Mouse (Mus musculus): ENCODE data around the gene Ifrd2. TPM values are rescaled to one million over a fixed set of nuclear protein-coding genes. Genes with fewer than 3 reads are reported as not detected.
"Not testable (repeated sequence)": the region's sequence is repeated elsewhere in the genome, so short reads cannot be mapped to it uniquely, and the experiment has no call there.

Ifrd2 gene
- total RNA-seq, 2 experiments from 2014 or later, result 48.5 to 48.8 TPM

DNA sequence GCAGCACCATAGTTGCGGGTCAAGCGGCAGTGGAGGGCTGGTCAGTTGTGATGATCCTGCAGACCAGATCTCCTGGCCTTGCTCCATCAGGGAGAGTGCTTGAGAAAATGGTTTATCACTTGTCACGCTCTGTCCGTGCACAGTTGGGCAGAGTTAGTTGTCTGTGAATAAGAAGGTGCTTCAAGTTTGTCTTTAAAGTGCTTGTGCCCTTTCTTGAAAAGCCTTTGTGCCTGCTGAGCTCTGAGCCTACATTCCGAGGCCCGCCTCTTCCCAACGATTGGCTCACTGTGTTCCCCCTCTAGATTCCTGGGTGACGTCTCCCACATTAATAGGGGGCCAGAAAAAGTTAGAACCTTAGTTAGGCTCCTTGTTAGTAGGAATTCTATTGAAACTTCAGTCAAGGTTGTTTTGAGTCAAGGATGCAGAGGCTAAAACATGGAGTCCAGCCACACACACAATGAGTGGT lies 35.5 kb upstream of the Ifrd2 start:
- no peak for DNase-seq

DNA sequence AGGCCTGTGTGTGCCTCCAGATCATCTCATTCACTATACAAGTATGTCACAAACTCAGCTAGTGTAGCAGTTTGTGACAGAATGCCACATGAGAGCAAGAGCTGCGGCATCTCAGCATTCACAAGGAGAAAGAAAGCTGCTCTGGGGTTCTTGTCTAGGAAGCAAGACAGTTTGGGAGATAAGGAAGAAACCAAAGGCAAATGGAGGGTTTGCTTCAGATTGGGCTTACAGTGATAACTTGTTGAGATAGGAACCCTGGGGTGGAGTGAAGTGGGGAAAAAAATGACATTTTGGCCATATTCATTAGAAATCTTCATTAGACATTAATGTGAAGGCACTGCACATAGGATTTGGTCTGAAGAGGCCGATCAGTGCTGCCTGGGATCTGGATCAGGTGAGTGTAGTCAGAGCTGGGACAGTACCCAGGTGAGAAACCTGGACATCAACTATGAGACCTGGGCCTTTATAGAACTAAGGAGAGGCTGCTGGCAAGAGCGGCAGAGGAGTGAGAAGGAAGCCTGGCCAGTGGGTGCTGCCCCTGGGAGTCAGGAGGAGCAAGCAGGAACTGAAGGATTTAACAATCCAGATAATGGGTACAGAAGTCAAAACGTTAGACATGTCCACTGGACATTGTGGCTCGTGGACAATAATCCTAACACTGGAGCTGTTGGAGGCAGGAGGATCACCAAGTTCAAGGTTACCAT lies 34.6 kb upstream of the Ifrd2 start:
- DNase-seq, result no peak

DNA sequence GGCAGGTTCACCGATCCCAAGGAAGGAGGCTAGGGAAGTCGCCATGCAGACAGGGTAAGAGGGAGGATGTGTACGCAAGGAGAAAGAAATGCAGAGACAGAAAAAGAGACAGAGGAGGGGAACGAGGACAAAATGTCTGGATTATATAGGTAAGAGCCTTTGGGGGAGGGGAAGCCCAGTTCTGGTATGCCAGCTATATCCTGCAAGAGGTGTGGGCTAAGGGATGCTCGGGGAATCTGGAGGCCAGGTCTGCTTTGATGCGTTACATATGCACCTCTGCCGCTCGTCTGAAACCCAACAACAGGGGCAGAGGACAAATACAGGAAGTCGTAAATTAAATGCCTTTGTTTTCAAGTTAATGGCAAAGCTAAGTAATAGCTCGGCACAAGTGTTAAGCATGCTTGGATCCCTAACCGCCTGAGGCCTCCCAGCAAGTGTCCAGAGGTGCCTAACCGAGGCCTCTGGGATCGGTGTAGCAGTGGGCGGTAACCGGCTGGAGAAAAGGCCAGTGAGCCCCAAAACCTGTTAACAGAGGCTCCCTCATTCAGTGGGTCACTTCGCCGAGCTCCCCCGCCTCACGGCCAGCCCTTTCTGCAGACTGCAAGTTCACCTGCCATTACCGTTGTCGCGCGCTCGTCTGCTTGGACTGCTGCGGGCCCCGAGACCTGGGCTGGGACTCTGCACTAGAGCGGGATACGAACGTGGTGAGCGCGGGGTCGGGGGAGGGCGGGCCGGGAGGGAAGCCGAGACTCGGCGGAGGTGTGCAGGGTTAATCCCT lies 33.7 kb upstream of the Ifrd2 start:
- DNase-seq, result no peak

DNA sequence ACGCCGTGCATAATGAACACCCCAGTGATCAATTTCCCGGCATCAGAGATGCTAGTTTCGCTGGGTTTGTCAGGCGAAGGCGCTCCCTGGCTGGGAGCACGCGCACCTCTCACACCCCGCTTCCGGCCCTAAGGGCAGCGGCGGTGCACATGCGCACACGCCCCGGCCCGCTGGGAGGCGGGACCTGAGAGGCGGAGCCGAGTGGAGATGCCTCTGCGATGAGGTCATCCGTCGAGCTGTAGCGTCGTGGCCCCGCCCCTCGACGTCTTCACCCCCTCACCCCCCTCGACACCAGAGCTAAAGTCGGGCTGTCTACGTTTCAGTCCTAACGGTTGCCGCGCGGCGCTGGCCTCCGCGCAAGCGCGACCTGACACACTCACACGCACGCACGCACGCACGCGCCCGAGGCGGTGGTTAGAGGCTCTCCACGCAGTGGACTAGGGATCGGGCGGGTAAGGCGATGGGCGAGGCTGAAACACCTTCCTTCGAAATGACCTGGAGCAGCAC lies 33.1 kb upstream of the Ifrd2 start:
- DNase-seq, result peak; percentile 94 to 97

DNA sequence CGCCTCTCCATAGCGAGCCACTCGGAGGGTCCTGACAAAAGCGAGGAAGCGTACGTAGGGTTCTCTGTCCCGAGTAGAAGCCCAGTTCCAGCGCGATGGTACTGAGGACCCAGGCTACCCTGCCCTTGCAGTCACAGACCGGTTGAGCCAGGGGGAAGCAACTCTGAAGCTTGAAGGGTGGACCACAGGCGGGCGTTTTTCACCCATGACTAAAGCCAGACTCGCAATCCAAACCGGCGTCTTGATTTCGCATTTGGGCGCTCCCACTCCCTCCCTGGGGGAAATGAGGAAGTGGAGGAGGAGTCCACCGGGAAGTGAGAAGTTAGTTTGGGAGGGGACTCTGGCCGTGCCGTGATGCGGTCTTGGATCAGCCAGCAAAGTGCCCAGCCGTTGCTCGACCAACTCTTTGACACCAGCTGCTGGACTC lies 32.4 kb upstream of the Ifrd2 start:
- peak; percentile 86 to 91 for DNase-seq

DNA sequence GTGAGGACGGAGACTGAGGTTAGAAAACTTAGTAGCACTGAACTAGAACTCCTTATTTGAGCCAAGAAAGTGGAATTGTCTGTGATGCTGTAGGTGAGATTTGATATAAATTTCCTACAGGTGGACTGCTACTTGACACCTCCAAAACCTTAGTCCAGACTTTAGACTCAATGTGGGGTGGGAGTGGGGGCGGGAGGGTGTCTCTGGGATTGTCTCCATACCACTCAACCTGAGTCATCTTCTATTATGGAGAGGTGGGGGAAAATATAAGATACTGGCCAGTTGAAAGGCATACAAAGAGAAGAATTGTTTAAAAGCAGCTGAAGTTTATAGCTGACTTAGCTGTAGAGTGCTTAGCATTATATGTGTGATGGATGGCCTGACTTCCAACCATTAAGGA lies 31.7 kb upstream of the Ifrd2 start:
- no peak for DNase-seq

DNA sequence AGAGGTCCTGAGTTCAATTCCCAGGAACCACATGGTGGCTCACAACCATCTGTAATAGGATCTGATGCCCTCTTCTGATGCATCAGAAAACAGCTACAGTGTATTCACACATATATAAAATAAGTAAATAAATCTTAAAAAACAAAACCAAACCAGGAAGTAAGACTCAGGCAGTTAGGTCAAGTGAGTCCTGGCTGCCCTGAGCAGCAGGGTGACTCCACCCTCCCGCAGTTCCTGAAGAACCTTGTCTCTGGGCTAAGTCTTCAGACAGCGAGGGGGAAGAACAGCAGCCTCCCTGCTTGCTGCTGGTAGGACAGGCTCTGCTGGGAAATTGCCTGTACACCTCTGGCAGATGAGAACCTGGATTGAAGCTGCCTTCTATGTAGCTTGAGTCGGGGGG lies 31.1 kb upstream of the Ifrd2 start:
- DNase-seq, result no peak

DNA sequence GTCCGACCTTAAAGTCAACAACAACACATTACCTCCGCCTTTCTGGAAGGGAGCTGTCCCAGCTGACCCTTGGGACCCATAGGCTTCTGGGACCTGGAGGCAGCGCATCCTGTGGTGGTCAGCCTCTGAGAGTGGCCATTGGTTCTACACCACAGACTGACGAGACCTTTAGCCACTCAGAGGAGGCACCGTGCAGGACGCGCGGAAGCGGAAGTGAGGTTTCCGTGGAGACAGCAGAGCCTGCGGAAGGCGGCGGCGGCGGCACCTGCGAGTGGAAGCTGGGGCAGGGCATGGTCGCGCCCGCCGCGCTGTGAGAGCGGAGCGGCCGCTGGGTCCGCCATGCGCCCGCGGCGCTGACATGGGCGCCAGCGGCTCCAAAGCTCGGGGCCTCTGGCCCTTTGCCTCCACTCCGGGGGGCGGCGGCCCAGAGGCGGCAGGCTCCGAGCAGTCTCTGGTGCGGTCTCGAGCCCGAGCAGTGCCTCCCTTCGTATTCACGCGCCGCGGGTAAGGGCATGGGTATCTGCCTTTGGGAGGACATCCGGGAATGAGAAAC lies 24.3 kb upstream of the Ifrd2 start, which contains the start of gene Tusc2:
Gene Tusc2 (plus strand): TSS at position 227 of the 553 bp plus-strand sequence.
- DNase-seq, result peak; percentile 97 to 98

DNA sequence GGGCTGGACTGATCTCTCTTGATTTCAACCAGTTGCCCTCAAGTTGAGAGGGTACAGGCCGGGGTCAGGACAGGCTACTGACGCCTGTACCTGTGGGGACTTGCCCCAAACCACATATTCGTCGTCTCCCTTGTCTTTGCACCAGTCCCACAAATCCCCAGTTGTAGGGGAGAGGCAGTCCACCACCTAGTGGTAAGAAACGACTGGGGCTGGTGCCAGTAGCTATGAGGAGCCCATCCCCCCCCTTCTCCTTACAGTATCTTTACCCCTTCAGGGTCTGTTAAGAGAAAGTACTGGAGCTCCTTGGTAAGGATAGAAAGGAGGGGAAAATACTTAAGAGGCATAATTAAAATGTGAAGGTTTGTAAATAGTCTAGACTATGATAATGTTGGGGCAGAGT lies 21.9 kb upstream of the Ifrd2 start:
- not testable (repeated sequence) for DNase-seq

DNA sequence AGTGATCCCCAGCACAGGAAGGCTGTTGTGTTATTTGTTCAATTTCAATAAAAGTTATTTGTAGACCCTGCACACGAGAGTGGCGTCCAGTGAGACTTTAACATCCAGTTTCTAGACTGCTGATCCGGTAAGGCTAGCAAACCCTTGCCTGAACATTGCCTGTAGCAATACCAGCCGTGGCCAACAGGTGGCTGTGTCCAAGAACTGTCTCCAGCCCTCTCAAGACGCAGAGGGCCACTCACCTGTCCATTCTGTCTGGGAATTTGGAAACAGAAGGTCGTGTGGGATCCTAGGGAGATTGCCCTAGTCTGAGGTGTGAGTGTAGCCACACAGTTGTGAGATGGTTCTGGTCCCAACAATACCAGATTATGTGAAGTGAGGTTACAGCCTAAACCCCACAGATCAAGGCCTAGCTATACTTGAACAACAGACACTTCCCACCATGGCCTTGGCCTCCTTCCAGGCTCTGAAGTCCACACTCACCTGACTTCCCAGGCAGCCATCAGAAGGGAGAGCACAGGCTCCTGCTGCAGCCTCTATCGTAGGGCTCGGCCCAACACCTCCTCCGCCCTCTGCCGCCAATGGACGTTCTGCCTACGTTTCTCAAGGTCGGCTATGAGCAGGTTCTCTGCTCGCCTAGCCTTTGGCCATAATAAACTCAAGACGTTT lies 21.3 kb upstream of the Ifrd2 start:
- peak; percentile 86 to 93 for DNase-seq

DNA sequence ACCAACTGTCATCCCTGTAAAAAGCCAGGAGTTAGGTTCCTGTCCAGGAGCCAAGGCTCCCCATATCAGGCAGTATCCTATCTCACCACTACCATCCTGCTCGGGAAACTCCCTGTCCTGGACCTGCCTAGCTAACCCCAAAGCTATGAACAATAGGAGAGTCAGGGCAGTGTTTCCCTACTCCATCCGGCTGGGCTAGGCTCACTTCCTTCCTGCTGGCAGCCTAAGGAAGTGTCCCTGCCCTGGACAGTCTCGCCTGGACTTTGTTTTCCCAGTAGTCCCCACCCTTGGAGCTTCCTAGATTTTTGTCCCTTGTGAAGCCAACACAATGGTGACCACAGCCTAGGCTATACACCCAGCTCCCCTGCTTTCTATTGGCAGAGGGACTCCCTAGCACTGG lies 20.6 kb upstream of the Ifrd2 start:
- DNase-seq, result peak; percentile 71 to 91

DNA sequence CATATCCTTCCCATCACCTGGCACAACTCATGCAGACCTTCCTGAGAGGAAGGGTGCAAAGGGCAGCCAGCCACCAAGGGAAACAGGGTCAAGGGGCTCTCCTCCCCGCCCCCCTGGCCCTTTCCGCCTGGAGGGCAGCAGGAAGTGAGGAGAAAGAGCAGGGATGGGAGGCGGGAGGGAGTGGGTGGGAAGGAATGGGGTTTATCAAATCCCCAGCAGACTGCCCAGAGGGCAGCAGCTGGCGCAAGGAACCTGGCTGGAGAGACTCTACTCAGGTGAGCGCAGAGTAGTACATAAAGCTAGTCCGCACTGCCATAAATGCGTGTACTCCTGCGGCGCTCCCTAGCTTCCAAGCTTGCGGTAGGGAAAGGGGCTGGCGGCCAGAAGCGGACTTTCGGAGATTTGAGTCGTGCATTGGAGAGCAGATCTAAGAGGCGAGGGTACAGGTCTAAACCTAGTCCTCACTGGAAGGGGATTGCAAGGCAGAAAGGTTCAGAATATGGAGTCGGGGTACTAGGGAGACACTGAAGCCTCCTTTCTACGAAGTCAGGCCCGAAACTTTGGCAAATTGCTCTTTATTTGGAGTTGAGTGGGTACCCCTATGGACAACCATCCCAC lies 19.6 kb upstream of the Ifrd2 start, which contains the start of gene Hyal2:
Gene Hyal2 (plus strand): TSS at position 244 of the 618 bp plus-strand sequence.
- peak in 1 of 2 experiments; percentile 77 for DNase-seq

DNA sequence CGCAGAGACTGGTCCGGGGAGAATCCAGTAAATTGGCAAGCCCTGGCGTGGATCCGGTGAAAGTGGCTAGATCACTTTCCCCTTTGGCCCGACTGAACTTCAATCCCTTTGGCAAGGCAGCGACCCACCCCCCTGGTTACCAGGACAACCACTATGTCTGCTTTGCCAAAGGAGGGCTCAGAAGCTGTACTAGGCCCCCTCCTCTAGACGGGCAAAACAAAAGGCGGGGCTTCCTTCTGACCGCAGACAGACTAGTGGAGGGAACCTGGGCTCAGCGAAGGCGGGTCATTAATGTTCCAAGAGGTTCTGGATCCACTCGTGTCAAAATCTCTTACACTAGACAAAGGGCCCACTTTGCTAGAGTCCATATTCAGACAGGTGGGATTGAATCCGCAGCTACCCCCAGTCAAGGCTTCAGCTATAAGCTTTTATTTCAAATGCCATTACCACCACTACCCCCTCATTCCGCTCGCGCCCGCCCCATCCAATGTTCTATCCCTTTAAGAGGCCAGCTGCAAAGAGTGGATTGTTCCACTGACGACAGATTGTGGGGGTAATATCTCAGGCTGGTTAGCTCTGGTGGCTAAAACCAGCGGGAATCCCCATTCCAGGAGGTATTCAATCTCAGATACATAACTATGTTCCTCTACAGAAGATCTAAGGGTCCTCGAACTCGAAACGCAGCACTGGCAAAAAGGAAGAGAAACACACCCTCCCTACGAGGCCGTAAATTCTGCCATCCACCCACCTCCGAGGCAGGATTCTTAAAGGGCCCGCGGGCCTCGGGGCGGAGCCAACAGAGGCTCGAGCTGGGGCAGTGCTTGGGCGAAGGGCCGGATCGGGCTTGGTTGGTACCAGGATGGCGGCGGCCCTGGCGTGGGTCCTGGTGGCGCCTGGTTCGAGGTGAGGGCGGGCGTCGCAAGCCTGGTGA lies 18.8 kb upstream of the Ifrd2 start:
- peak; percentile 91 to 92 for DNase-seq

DNA sequence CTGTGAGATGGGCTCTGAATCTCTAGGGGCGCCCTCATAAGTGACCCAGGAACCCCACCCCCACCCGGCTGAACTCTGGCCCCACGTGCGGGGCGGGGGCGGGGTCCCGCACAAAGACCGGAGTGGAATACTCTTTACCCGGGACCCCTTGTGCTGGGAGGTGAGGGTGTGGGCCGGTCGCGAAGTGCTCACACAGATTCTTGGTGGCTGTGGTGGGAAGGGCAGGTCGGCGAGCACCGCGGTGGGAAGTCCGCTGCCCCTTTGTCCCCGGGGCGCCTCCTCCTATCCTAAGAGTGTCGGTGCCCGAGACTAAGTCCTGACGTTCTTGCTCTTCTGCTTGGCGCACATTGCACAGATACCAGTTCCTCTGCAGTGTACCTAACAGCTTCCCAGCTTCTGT lies 18.2 kb upstream of the Ifrd2 start:
- no peak for DNase-seq

DNA sequence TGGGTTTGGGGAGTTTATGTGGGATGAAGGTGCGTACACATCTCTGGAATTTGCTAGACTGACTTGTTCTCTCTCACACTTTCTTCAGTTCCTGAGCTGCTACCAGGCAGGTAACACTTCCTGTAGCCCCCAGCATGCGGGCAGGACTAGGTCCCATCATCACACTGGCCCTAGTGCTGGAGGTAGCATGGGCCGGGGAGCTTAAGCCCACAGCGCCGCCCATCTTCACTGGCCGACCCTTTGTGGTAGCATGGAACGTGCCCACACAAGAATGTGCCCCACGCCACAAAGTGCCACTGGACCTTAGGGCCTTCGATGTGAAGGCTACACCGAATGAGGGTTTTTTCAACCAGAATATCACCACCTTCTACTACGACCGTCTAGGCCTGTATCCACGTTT lies 17.4 kb upstream of the Ifrd2 start:
- no peak for DNase-seq

DNA sequence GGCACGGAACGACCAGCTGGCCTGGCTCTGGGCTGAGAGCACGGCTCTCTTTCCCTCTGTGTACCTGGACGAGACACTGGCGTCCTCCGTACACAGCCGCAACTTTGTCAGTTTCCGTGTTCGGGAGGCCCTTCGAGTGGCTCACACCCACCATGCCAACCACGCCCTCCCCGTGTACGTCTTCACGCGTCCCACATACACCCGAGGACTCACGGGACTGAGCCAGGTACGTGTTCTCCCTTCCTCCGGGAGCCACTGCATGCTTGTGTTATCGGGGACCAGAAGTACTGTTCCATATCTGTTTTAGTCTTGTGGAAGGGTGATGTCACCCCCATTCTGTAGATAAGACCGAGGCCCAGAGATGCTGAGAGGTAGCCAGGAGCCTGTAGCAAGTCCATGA lies 16.6 kb upstream of the Ifrd2 start:
- DNase-seq, result no peak

DNA sequence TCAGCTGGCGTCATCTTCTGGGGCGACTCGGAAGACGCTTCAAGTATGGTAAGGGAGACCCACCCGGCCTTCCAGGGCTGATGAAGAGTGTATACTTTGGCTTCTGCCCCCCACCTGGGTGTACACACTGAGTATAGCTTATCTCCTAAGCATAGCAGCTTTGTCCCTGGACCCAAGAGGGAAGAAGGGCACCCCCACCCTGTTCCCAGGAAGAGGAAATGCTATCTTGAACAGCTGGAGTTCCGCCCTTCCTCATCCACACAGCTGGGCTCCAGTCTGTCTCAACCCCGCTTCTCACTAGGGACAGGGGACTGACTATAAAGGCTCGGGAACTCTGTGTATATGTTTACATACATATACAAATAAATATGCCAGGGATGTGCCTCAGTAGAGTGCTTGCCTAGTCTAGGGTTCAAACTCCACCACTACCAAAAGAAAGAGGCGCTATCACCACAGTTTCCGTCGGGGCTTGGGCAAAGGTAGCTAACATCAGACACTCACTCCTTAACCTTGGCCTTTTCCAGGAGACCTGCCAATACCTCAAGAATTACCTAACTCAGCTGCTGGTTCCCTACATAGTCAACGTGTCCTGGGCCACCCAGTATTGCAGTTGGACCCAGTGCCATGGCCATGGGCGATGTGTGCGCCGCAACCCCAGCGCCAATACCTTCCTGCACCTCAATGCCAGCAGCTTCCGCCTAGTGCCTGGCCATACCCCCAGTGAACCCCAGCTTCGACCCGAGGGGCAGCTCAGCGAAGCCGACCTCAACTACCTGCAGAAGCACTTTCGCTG lies 15.7 kb upstream of the Ifrd2 start:
- DNase-seq, result peak in 1 of 2 experiments; percentile 78

DNA sequence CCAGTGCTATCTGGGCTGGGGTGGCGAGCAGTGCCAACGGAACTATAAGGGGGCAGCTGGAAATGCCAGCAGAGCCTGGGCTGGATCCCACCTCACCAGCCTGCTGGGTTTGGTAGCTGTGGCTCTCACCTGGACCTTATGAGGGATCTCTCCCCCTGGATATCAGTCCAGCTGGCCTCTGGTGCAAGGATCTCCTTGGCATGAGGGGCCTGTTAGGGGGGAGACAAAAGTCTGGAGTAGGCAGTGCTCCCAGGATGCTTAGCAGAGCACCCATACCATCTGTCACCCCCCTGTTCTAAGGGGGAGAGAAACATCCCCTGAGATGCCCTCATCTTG lies 15.1 kb upstream of the Ifrd2 start:
- DNase-seq, result no peak

DNA sequence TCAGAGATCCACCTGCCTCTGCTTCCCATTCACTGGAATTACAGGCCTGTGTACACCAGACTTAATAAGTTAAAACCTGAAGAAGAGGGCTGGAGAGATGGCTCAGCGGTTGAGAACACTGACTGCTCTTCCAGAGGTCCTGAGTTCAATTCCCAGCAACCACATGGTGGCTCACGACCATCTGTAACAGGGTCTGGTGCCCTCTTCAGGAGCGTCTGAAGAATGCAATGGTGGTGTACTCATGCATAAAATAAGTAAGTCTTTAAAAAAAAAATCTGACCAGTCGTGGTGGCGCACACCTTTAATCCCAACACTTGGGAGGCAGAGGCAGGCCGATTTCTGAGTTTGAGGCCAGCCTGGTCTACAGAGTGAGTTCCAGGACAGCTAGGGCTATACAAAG lies 13.7 kb upstream of the Ifrd2 start:
- not testable (repeated sequence) for DNase-seq
